Mouse (Mus musculus) MEL (cell line): ENCODE data around the gene Rab22a. TPM values are rescaled to one million over a fixed set of nuclear protein-coding genes. Genes with fewer than 3 reads are reported as not detected.

Experiments
- DNase-seq: peaks from one replicate; pipeline ENCODE4 v3.0.0; 2011; ENCODE audit warnings: low read depth, low spot score
- H3K27ac ChIP-seq: 2 replicates; pipeline ENCODE4 v1.5.1; 2012; ENCODE audit warnings: low read depth, mild to moderate bottlenecking, control low read depth, low read length, moderate library complexity; ENCODE audit not compliant: control insufficient read depth
- H3K27me3 ChIP-seq, 2 experiments: fragments of 150-350 bp in 1 of 2; sonication (generic) in 1 of 2; 2 replicates each; pipeline ENCODE4 v1.6.1; 2012; ENCODE audit warnings: low read length in 2 of 2, mild to moderate bottlenecking in 2 of 2, improper control_type of control experiment in 1 of 2, moderate library complexity in 1 of 2; ENCODE audit not compliant: insufficient read depth in 2 of 2, control insufficient read depth in 1 of 2
- H3K36me3 ChIP-seq, 2 experiments: 2 replicates each; pipeline ENCODE4 v1.6.1; 2012 to 2014; ENCODE audit warnings: low read length in 2 of 2, improper control_type of control experiment in 1 of 2, inconsistent platforms in 1 of 2, mild to moderate bottlenecking in 1 of 2; ENCODE audit not compliant: insufficient read depth in 2 of 2, control insufficient read depth in 1 of 2
- H3K4me1 ChIP-seq, 2 experiments: fragments of 150-350 bp in 1 of 2; sonication (generic) in 1 of 2; 2 replicates each; pipeline ENCODE4 v1.6.1; 2012; ENCODE audit warnings: low read length in 2 of 2, improper control_type of control experiment in 1 of 2, mild to moderate bottlenecking in 1 of 2; ENCODE audit not compliant: insufficient read depth in 2 of 2, control insufficient read depth in 1 of 2
- H3K4me3 ChIP-seq, 2 experiments: fragments of 150-350 bp in 1 of 2; sonication (generic) in 1 of 2; 2 replicates each; pipeline ENCODE4 v1.5.1; 2012; ENCODE audit warnings: low read depth in 2 of 2, low read length in 2 of 2, mild to moderate bottlenecking in 2 of 2, moderate library complexity in 2 of 2, control low read depth in 1 of 2, improper control_type of control experiment in 1 of 2; ENCODE audit not compliant: control insufficient read depth in 1 of 2, insufficient read depth in 1 of 2
- H3K79me2 ChIP-seq: 2 replicates; pipeline ENCODE4 v1.6.1; 2012; ENCODE audit warnings: mild to moderate bottlenecking, low read length, moderate library complexity; ENCODE audit not compliant: control insufficient read depth, poor library complexity, insufficient read depth
- H3K9ac ChIP-seq: 2 replicates; pipeline ENCODE4 v1.6.1; 2012; ENCODE audit warnings: low read depth, mild to moderate bottlenecking, control low read depth, low read length, moderate library complexity; ENCODE audit not compliant: control insufficient read depth, poor library complexity, severe bottlenecking
- H3K9me3 ChIP-seq: fragments of 150-350 bp; sonication (generic); replicated peaks from 2 replicates; pipeline ENCODE4 v1.6.1; 2012; ENCODE audit warnings: mild to moderate bottlenecking, low read length, improper control_type of control experiment, moderate library complexity; ENCODE audit not compliant: insufficient read depth
- BHLHE40 ChIP-seq: IDR thresholded peaks from 2 replicates; pipeline ENCODE4 v1.6.1; 2012; ENCODE audit warnings: low read depth, mild to moderate bottlenecking, inconsistent platforms, low read length, improper control_type of control experiment, borderline replicate concordance
- CHD1 ChIP-seq: IDR thresholded peaks from 2 replicates; pipeline ENCODE4 v1.6.1; 2012; ENCODE audit warnings: low read depth, mild to moderate bottlenecking, inconsistent platforms, low read length, improper control_type of control experiment
- CHD2 ChIP-seq: IDR thresholded peaks from 2 replicates; pipeline ENCODE4 v1.6.1; 2011; ENCODE audit warnings: low read length, improper control_type of control experiment
- CTCF ChIP-seq, 3 experiments: IDR thresholded peaks in 2 of 3; conservative IDR thresholded peaks in 1 of 3; 2 replicates each; pipeline ENCODE4 v1.5.1; 2011 to 2012; ENCODE audit warnings: low read length in 3 of 3, low read depth in 2 of 3, mild to moderate bottlenecking in 2 of 3, improper control_type of control experiment in 1 of 3, inconsistent platforms in 1 of 3, mixed read lengths in 1 of 3, moderate library complexity in 1 of 3; ENCODE audit not compliant: control insufficient read depth in 1 of 3, insufficient read depth in 1 of 3, poor library complexity in 1 of 3, severe bottlenecking in 1 of 3
- ELF1 ChIP-seq: IDR thresholded peaks from 2 replicates; pipeline ENCODE4 v1.6.1; 2014; ENCODE audit warnings: low read depth, mild to moderate bottlenecking, inconsistent platforms, low read length, improper control_type of control experiment, moderate library complexity
- EP300 ChIP-seq, 2 experiments: IDR thresholded peaks; 2 replicates each; pipeline ENCODE4 v1.6.1; 2011; ENCODE audit warnings: improper control_type of control experiment in 2 of 2, low read length in 2 of 2, low read depth in 1 of 2, mild to moderate bottlenecking in 1 of 2
- HCFC1 ChIP-seq: IDR thresholded peaks from 2 replicates; pipeline ENCODE4 v1.6.1; 2012; ENCODE audit warnings: low read depth, mild to moderate bottlenecking, inconsistent platforms, low read length, improper control_type of control experiment, moderate library complexity
- JUND ChIP-seq: IDR thresholded peaks from 2 replicates; pipeline ENCODE4 v1.6.1; 2011; ENCODE audit warnings: low read depth, mild to moderate bottlenecking, improper control_type of control experiment, low read length
- MAFK ChIP-seq: IDR thresholded peaks from 2 replicates; pipeline ENCODE4 v1.6.1; 2011; ENCODE audit warnings: low read depth, mild to moderate bottlenecking, low read length, improper control_type of control experiment, borderline replicate concordance
- MXI1 ChIP-seq: IDR thresholded peaks from 2 replicates; pipeline ENCODE4 v1.6.1; 2011; ENCODE audit warnings: mild to moderate bottlenecking, low read depth, low read length, improper control_type of control experiment
- MYB ChIP-seq: IDR thresholded peaks from 2 replicates; pipeline ENCODE4 v1.6.1; 2011; ENCODE audit warnings: mild to moderate bottlenecking, low read depth, low read length, improper control_type of control experiment
- MYC ChIP-seq: IDR thresholded peaks from 2 replicates; pipeline ENCODE4 v1.6.1; 2011; ENCODE audit warnings: low read depth, mild to moderate bottlenecking, low read length, improper control_type of control experiment, moderate library complexity
- NRF1 ChIP-seq: IDR thresholded peaks from 2 replicates; pipeline ENCODE4 v1.6.1; 2014; ENCODE audit warnings: low read depth, mild to moderate bottlenecking, inconsistent platforms, low read length, improper control_type of control experiment, moderate library complexity; ENCODE audit not compliant: poor library complexity, insufficient read depth, severe bottlenecking
- POLR2AphosphoS2 ChIP-seq: IDR thresholded peaks from 2 replicates; pipeline ENCODE4 v1.6.1; 2011; ENCODE audit warnings: low read length, improper control_type of control experiment
- POLR2AphosphoS5 ChIP-seq: IDR thresholded peaks from 2 replicates; pipeline ENCODE4 v1.6.1; 2012; ENCODE audit warnings: low read depth, borderline replicate concordance, mild to moderate bottlenecking, inconsistent platforms, low read length, moderate library complexity, mixed read lengths
- RCOR1 ChIP-seq: IDR thresholded peaks from 2 replicates; pipeline ENCODE4 v1.6.1; 2012; ENCODE audit warnings: low read depth, mild to moderate bottlenecking, inconsistent platforms, low read length, improper control_type of control experiment
- SIN3A ChIP-seq: IDR thresholded peaks from 2 replicates; pipeline ENCODE4 v1.6.1; 2012; ENCODE audit warnings: low read length, improper control_type of control experiment, inconsistent platforms
- SMC3 ChIP-seq: IDR thresholded peaks from 2 replicates; pipeline ENCODE4 v1.6.1; 2011; ENCODE audit warnings: low read depth, low read length, improper control_type of control experiment
- TBP ChIP-seq: IDR thresholded peaks from 2 replicates; pipeline ENCODE4 v1.8.0; 2011; ENCODE audit warnings: low read depth, low read length, improper control_type of control experiment
- TCF12 ChIP-seq: IDR thresholded peaks from 2 replicates; pipeline ENCODE4 v1.6.1; 2014; ENCODE audit warnings: low read depth, mild to moderate bottlenecking, inconsistent platforms, low read length, improper control_type of control experiment, moderate library complexity
- UBTF ChIP-seq: IDR thresholded peaks from 2 replicates; pipeline ENCODE4 v1.6.1; 2012; ENCODE audit warnings: low read depth, mild to moderate bottlenecking, inconsistent platforms, low read length, improper control_type of control experiment, moderate library complexity, borderline replicate concordance; ENCODE audit not compliant: insufficient read depth
- USF2 ChIP-seq, 2 experiments: IDR thresholded peaks; 2 replicates each; pipeline ENCODE4 v1.6.1; 2011 to 2012; ENCODE audit warnings: improper control_type of control experiment in 2 of 2, low read length in 2 of 2, borderline replicate concordance in 1 of 2, inconsistent platforms in 1 of 2, low read depth in 1 of 2, mild to moderate bottlenecking in 1 of 2; ENCODE audit not compliant: insufficient read depth in 1 of 2
- ZMIZ1 ChIP-seq: IDR thresholded peaks from 2 replicates; pipeline ENCODE4 v1.6.1; 2012; ENCODE audit warnings: low read depth, mild to moderate bottlenecking, inconsistent platforms, low read length, improper control_type of control experiment, moderate library complexity
- polyA plus RNA-seq, 2 experiments: library from polyadenylated mRNA; stranded (reverse) in 1 of 2; unstranded in 1 of 2; fragments of >175 nt in 1 of 2; fragments of >200 nt in 1 of 2; gene quantifications; 2 replicates each; pipeline versions ENCODE4 v1.2.1 to v1.2.4; 2012; ENCODE audit warnings: low replicate concordance in 2 of 2, low read depth in 1 of 2; ENCODE audit not compliant: insufficient read length in 2 of 2, insufficient read depth in 1 of 2, missing spikeins in 1 of 2
- total RNA-seq: library from RNA; depleted of rRNA; stranded (reverse); fragments of 300-350 nt; gene quantifications from 2 replicates; pipeline ENCODE4 v1.2.3, GENCODE M21; 2012

Rab22a gene
- total and polyA plus RNA-seq, 3 experiments = 8.9 to 15.8 TPM; not detected in 1

GRCm38 (mm10) chr2:173665271-173665670 lies 5.7 kb downstream of the Rab22a start (continued):
- no peak for TF ChIP-seq MYC

DNA sequence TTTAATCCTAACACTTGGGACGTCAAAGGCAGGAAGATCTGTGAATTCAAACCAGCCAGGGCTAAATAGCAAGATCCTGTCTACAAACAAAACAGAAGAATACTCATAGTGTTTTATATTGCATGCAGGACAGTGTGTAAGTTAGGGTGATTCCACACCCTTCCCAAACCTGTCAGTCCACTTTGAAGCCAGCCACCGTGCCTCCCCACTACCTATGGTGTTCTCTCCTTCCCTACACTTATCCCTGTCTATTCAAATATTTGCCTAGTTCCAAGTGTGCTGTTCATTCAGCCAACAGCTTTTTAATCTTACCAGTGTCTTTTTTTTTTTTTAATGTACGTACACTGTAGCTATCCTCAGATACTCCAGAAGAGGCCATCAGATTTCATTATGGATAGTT lies 7.3 kb downstream of the Rab22a start:
- H3K36me3 ChIP-seq = peaks cover 32 to 52% of the 10 kb centered on the region in 2 experiments
- H3K4me1 ChIP-seq = peaks cover 34 to 40% of the 10 kb centered on the region in 2 experiments
- H3K9me3 ChIP-seq = no peaks in the 10 kb centered on the region
- H3K27me3 ChIP-seq = no peaks in the 10 kb centered on the region
- H3K27ac ChIP-seq = no peak overlapping the region
- peaks cover 31% of the 10 kb centered on the region for H3K79me2 ChIP-seq
- no peak overlapping the region for H3K4me3 ChIP-seq
- no peak for DNase-seq
- TF ChIP-seq NRF1 = no peak
- TF ChIP-seq HCFC1 = no peak
- no peak for TF ChIP-seq CTCF (IDR thresholded peaks at IDR 0.05 in 2 of 3, conservative IDR thresholded peaks at IDR 0.05 in 1 of 3; ENCODE audit: control insufficient read depth in 1 of 3, insufficient read depth in 1 of 3, low read depth in 2 of 3, low read length in 3 of 3, poor library complexity in 1 of 3, severe bottlenecking in 1 of 3)
- no peak for TF ChIP-seq ELF1
- no peak for TF ChIP-seq RCOR1
- TF ChIP-seq SIN3A = no peak
- TF ChIP-seq TBP = no peak
- TF ChIP-seq USF2 (IDR thresholded peaks at IDR 0.05; ENCODE audit: borderline replicate concordance in 1 of 2, insufficient read depth in 1 of 2, low read depth in 1 of 2, low read length in 2 of 2) = no peak
- no peak for TF ChIP-seq UBTF
- no peak for TF ChIP-seq ZMIZ1
- TF ChIP-seq SMC3 = no peak
- TF ChIP-seq BHLHE40 = no peak
- TF ChIP-seq, all 39 proteins: peak for 0
- no peak overlapping the region for H3K9ac ChIP-seq

DNA sequence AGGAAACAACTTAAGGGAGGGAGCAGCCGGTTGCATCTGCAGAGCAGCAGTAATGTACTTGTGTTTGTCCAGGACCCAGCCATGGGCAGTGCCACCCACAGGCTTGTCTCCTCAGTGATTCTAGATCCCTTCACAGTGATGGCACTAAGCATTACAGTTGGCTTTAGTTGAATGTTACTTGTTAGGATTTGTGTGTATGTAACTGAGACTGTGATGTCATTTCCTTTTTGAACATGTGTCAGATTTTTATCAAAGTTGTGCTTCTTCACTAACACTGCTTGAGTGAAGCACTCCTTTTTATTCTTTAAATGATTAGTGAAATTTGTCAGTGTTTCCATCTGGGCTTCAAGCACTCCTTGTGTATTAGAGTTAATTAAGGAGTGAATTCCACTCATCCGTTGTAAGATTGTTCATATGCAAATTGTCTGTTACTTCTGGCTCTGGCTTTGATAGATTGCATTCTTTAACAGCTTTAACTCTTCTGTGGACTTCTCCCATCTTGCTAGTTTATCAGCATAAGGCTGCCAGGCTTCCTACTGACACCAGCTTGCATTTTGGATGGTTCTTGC lies 12.9 kb downstream of the Rab22a start:
- Histone ChIP-seq H3K36me3 (peaks cover 35 to 36% of the 10 kb centered on the region in 2 experiments), H3K4me1 (peaks cover 19 to 22% of the 10 kb centered on the region in 2 experiments), H3K79me2 (peaks cover 41% of the 10 kb centered on the region), H3K9me3 (no peaks in the 10 kb centered on the region), H3K4me3 (no peak overlapping the region), H3K27ac (no peak overlapping the region), H3K9ac (no peak overlapping the region), H3K27me3 (no peaks in the 10 kb centered on the region)
- peak; percentile 21 for DNase-seq
- TF ChIP-seq MAFK (no peak), HCFC1 (no peak), MYB (no peak), POLR2AphosphoS2 (no peak), TCF12 (no peak), BHLHE40 (no peak), CTCF (IDR thresholded peaks at IDR 0.05 in 2 of 3, conservative IDR thresholded peaks at IDR 0.05 in 1 of 3; ENCODE audit: control insufficient read depth in 1 of 3, insufficient read depth in 1 of 3, low read depth in 2 of 3, low read length in 3 of 3, poor library complexity in 1 of 3, severe bottlenecking in 1 of 3) (no peak), ELF1 (no peak), RCOR1 (no peak), CHD2 (no peak), MYC (no peak), NRF1 (no peak), JUND (no peak), POLR2AphosphoS5 (no peak), CHD1 (no peak), MXI1 (no peak), SIN3A (no peak), EP300 (IDR thresholded peaks at IDR 0.05; ENCODE audit: low read depth in 1 of 2, low read length in 2 of 2) (no peak)
